Mouse (Mus musculus) bone marrow, adult 2 months (tissue): ENCODE measurements around the gene Gng4.

ENCODE experiments used
- CTCF ChIP-seq: fragments of 200-500 bp; IDR thresholded peaks from 2 replicates; pipeline ENCODE4 v1.5.1; 2011; ENCODE audit warnings: low read length, control low read depth; ENCODE audit not compliant: control insufficient read depth, insufficient read depth
- POLR2A ChIP-seq: fragments of 200-500 bp; IDR thresholded peaks from 2 replicates; pipeline ENCODE4 v1.6.1; 2011; ENCODE audit warnings: low read depth, mild to moderate bottlenecking, control low read depth, low read length, borderline replicate concordance; ENCODE audit not compliant: control insufficient read depth

- TF ChIP-seq CTCF (no peak), POLR2A (no peak)
Observed at GRCm38 (mm10) chr13:13745911-13746310, 37.9 kb upstream of the Gng4 start.
